Mouse (Mus musculus) kidney, postnatal 36 days (tissue): ENCODE results near the gene Acox3.

ENCODE experiments used
- DNase-seq, 2 experiments: peaks; one replicate each; pipeline ENCODE4 v3.0.0; 2021 to 2022; ENCODE audit warnings: mixed read lengths in 2 of 2

Acox3 gene

GRCm38 (mm10) chr5:35653743-35654395 is 71.0 kb downstream of the Acox3 start:
- DNase-seq: peak in 1 of 2 experiments; percentile 21

GRCm38 (mm10) chr5:35655753-35656485 is 73.1 kb downstream of the Acox3 start:
- no peak for DNase-seq

GRCm38 (mm10) chr5:35659503-35659902 is 76.7 kb downstream of the Acox3 start:
- DNase-seq: no peak

GRCm38 (mm10) chr5:35661210-35661609 is 78.4 kb downstream of the Acox3 start:
- no peak for DNase-seq

- DNase-seq: no peak
Measured at GRCm38 (mm10) chr5:35662021-35662545, 79.2 kb downstream of the Acox3 start.
